ENCODE assay signal across 8 mouse cellular contexts in genomic region chr1:119299842-119300752, GRCm38 (mm10).
DNase-seq lines count a peak whose midpoint lies in the region.
"Had no signal": no experiment of that assay in that cellular context is flagged by ENCODE, and none has a peak within 500 bp of the region (broad histone marks: within the 10 kb centered on the region; RNA-seq: fewer than 3 reads in every experiment).

No protein-coding gene starts in this region.

- DNase-seq in 3134 (ENCODE audit: extremely low read depth, insufficient read length, low spot score) (peak; percentile 74), 416B (ENCODE audit: low read depth) (peak; percentile 3)
- DNase-seq in adrenal gland, postnatal 14 days = peak; percentile 61
- peak; percentile 19 to 37 for DNase-seq in heart, postnatal 36 days
- DNase-seq in spleen, adult 18-20 months = no peak
- no peak for DNase-seq in cerebellum, adult 9-10 months
- no peak for DNase-seq in right cerebral cortex, adult 18-20 months
- DNase-seq: thymus, postnatal 4 days had no signal

- intact Hi-C loops in heart, postnatal 36 days (cut with DNase I) = no loop called here

Comparison
In these comparisons a context has a peak if more than half of its experiments do, and no peak if none do; other contexts are left out.
1. DNase-seq: peak in 3134 (single experiment), 416B (single experiment), adrenal gland, postnatal 14 days (single experiment) and heart, postnatal 36 days (2 of 2); none in spleen, adult 18-20 months (0 of 2), cerebellum, adult 9-10 months (single experiment) and right cerebral cortex, adult 18-20 months (single experiment).